Mouse (Mus musculus): Measurements from ENCODE around the gene Ddost. TPM values are rescaled to one million over a fixed set of nuclear protein-coding genes. Genes with fewer than 3 reads are reported as not detected.

The Ddost gene
- 112 and 122 TPM in 2 replicates for polyA plus RNA-seq (2011; ENCODE audit: insufficient read depth, insufficient read length, low read depth, missing spikeins)

DNA sequence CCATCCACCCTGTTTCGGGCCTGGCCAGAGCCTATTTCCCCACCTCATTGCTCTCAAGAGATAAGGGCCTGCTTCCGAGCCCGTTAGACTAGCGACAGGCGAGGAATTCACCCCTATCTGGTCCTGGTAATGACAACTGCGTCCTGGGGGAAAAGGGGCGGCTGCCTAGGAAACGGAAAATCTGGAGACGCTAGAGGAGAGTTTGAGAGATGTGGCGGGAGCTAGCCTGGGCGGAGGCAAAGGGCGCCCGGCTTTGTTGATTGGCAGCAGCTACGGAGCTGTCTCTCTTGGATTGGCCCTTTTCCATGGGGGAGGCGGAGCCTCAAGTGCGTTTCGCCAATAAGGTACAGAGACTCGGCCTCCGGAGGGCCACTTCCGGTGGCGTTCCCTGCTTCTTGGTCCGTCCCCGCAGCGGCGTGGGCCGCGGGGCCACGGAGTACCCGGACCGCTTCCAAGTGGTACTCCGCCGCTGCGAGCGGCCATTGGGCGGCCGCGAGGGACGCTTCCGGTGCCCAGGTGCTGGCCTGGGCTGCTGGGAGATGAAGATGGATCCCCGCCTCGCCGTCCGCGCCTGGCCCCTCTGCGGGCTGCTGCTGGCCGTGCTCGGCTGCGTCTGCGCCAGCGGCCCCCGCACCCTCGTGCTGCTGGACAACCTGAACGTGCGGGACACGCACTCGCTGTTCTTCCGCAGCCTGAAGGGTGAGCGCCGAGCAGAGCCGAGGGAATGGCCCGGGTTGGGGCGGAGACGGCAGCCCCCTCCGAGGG, at the start of gene Ddost:
Gene Ddost (plus strand): TSS at position 391 of the 765 bp plus-strand sequence.
- H3K27ac ChIP-seq (ENCODE audit: insufficient read depth, low read length), result no peak within 1 kb of the TSS
- peak within 1 kb of the TSS; percentile 82 for H3K9ac ChIP-seq (ENCODE audit: low read depth, poor library complexity, severe bottlenecking)
- no peaks in the 10 kb centered on the region for H3K9me3 ChIP-seq (replicated peaks; ENCODE audit: control insufficient read depth, insufficient read depth, low read length, poor library complexity, severe bottlenecking)
- H3K36me3 ChIP-seq (ENCODE audit: control insufficient read depth, insufficient read depth, low read length, poor library complexity, severe bottlenecking), result peaks cover 4% of the 10 kb centered on the region
- TF ChIP-seq CTCF (IDR thresholded peaks at IDR 0.05; ENCODE audit: low read depth, low read length) (no peak), EP300 (IDR thresholded peaks at IDR 0.05; ENCODE audit: insufficient read depth, low read depth, low read length) (0 out of 2 replicates have a peak, but pooled peaks have one; percentile 47), POLR2A (IDR thresholded peaks at IDR 0.05; ENCODE audit: insufficient read depth, low read length) (peak; percentile 29)
- peak within 1 kb of the TSS; percentile 94 for H3K4me3 ChIP-seq (ENCODE audit: low read depth, low read length)
- no peaks in the 10 kb centered on the region for H3K4me1 ChIP-seq (ENCODE audit: control insufficient read depth, insufficient read depth, low read length)
- no peaks in the 10 kb centered on the region for H3K27me3 ChIP-seq (ENCODE audit: control insufficient read depth, insufficient read depth, low read length, poor library complexity, severe bottlenecking)

DNA sequence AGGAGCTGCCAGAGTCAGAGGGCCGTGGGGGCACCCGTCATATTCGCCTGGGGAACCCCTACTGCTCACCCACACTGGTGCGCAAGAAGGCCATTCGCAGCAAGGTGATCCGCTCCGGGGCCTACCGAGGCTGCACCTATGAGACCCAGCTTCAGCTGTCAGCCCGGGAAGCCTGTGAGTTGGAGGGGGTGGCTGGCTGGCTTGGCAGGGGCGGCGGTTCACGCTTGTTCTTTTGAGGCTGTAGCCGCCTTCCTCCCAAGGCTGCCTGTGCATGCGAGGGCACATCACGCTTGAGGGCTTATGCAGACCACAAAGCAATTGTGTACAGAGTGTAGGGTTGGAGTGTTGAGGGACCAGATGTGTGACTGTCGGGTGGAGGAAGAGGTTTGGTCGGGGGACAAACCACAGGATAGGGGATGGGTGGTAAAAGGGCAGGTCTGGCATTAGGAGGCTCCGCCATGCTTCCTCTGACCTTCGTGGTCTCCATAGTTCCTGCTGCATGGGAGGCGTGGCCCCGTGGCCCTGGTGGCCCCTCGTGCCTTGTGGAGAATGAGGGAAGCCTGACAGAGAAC, 47.3 kb upstream of the Ddost start:
- Histone ChIP-seq H3K9me3 (replicated peaks; ENCODE audit: control insufficient read depth, insufficient read depth, low read length, poor library complexity, severe bottlenecking) (no peaks in the 10 kb centered on the region), H3K27me3 (ENCODE audit: control insufficient read depth, insufficient read depth, low read length, poor library complexity, severe bottlenecking) (no peaks in the 10 kb centered on the region; the same call in 1 of the 2 replicates), H3K36me3 (ENCODE audit: control insufficient read depth, insufficient read depth, low read length, poor library complexity, severe bottlenecking) (no peaks in the 10 kb centered on the region), H3K27ac (ENCODE audit: insufficient read depth, low read length) (no peak overlapping the region), H3K4me1 (ENCODE audit: control insufficient read depth, insufficient read depth, low read length) (peaks cover 6% of the 10 kb centered on the region), H3K9ac (ENCODE audit: low read depth, poor library complexity, severe bottlenecking) (no peak overlapping the region), H3K4me3 (ENCODE audit: low read depth, low read length) (no peak overlapping the region)
- TF ChIP-seq EP300 (IDR thresholded peaks at IDR 0.05; ENCODE audit: insufficient read depth, low read depth, low read length) (no peak), CTCF (IDR thresholded peaks at IDR 0.05; ENCODE audit: low read depth, low read length) (no peak), POLR2A (IDR thresholded peaks at IDR 0.05; ENCODE audit: insufficient read depth, low read length) (no peak)

DNA sequence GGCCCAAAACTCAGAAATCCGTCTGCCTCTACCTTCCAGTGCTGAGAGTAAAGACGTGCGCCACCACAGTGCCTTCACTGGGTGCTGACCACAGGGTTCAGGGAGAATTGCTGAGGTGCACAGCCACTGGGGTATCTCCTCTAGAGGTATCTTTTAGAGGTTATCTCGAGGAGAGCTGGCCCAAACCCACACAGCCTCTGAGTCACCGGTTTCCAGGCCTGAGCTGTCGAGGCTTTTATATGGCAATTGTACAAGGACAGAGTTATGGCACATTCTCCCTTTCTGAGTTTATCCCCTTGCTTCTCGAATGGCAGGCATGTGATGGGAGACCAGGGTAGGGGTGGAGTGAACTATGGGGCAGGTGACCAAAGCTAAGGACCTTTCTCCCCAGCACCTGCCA, 45.9 kb upstream of the Ddost start:
- H3K36me3 ChIP-seq (ENCODE audit: control insufficient read depth, insufficient read depth, low read length, poor library complexity, severe bottlenecking), result no peaks in the 10 kb centered on the region
- no peaks in the 10 kb centered on the region; the same call in 1 of the 2 replicates for H3K27me3 ChIP-seq (ENCODE audit: control insufficient read depth, insufficient read depth, low read length, poor library complexity, severe bottlenecking)
- no peak for TF ChIP-seq CTCF (IDR thresholded peaks at IDR 0.05; ENCODE audit: low read depth, low read length)
- TF ChIP-seq POLR2A (IDR thresholded peaks at IDR 0.05; ENCODE audit: insufficient read depth, low read length), result no peak
- no peak for TF ChIP-seq EP300 (IDR thresholded peaks at IDR 0.05; ENCODE audit: insufficient read depth, low read depth, low read length)
- H3K27ac ChIP-seq (ENCODE audit: insufficient read depth, low read length), result no peak overlapping the region
- H3K9ac ChIP-seq (ENCODE audit: low read depth, poor library complexity, severe bottlenecking), result no peak overlapping the region
- no peaks in the 10 kb centered on the region for H3K4me1 ChIP-seq (ENCODE audit: control insufficient read depth, insufficient read depth, low read length)
- no peaks in the 10 kb centered on the region for H3K9me3 ChIP-seq (replicated peaks; ENCODE audit: control insufficient read depth, insufficient read depth, low read length, poor library complexity, severe bottlenecking)
- no peak overlapping the region for H3K4me3 ChIP-seq (ENCODE audit: low read depth, low read length)

DNA sequence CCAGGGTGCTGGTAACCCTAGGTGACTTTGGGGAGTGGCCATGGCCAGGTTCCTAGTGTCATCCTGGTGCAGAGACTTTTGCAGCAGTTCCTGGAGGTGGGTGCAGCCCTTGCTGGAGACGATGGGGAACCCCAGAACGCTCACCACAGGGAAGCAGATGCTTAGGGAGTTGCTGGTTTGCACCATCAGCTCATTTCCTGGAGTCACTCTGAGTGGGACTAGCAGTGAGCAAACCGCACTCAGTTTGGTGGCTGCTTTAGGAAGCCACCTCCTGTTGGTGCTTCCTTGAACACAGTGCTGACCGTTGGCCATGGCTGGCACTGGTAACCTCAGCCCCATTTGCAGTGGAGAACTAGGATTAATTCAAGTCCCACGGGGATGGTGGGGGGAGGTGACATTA, 45.0 kb upstream of the Ddost start:
- Histone ChIP-seq H3K36me3 (ENCODE audit: control insufficient read depth, insufficient read depth, low read length, poor library complexity, severe bottlenecking) (no peaks in the 10 kb centered on the region), H3K9ac (ENCODE audit: low read depth, poor library complexity, severe bottlenecking) (no peak overlapping the region), H3K4me3 (ENCODE audit: low read depth, low read length) (no peak overlapping the region), H3K9me3 (replicated peaks; ENCODE audit: control insufficient read depth, insufficient read depth, low read length, poor library complexity, severe bottlenecking) (no peaks in the 10 kb centered on the region), H3K27me3 (ENCODE audit: control insufficient read depth, insufficient read depth, low read length, poor library complexity, severe bottlenecking) (no peaks in the 10 kb centered on the region; the same call in 1 of the 2 replicates), H3K27ac (ENCODE audit: insufficient read depth, low read length) (no peak overlapping the region), H3K4me1 (ENCODE audit: control insufficient read depth, insufficient read depth, low read length) (no peaks in the 10 kb centered on the region)
- TF ChIP-seq CTCF (IDR thresholded peaks at IDR 0.05; ENCODE audit: low read depth, low read length) (no peak), POLR2A (IDR thresholded peaks at IDR 0.05; ENCODE audit: insufficient read depth, low read length) (no peak), EP300 (IDR thresholded peaks at IDR 0.05; ENCODE audit: insufficient read depth, low read depth, low read length) (no peak)

DNA sequence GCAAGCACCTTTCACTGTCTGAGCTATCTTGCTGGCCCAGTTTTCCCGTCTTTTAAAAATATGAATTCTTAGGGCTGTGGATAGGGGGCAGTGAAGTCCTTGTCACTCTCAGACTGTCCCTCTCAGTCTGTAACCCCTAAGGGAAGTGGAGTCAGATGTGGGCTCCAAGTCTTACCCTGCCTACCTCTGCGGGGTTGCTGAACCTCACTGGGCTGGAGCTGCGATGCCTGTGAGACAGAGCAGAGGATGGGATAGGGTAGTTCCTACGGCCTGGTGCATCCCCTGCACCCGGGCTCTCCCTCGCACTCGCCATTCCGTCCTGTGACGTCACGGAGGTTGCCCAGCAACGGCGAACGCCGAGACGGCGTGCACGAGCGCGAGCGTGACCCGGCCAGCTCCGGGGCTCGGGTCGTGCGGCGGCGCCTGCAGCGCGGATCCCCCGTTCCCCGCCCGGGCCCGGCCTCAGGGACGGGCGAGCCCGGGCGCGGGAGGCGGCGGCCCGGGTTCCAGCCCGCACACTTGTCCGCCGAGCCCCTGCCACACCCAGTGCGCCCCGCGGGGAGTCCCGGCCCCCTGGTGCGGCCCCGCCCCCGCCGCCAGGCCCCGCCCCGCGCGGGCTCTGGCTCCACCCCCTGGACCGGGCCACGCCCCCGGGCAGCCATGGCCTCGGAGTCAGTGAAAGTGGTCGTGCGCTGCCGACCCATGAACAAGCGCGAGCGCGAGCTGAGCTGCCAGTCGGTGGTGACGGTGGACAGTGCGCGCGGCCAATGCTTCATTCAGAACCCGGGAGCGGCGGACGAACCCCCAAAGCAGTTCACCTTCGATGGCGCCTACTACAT, 42.5 kb upstream of the Ddost start:
- peak overlapping the region; percentile 32 for H3K9ac ChIP-seq (ENCODE audit: low read depth, poor library complexity, severe bottlenecking)
- H3K36me3 ChIP-seq (ENCODE audit: control insufficient read depth, insufficient read depth, low read length, poor library complexity, severe bottlenecking), result no peaks in the 10 kb centered on the region
- H3K9me3 ChIP-seq (replicated peaks; ENCODE audit: control insufficient read depth, insufficient read depth, low read length, poor library complexity, severe bottlenecking), result no peaks in the 10 kb centered on the region
- TF ChIP-seq POLR2A (IDR thresholded peaks at IDR 0.05; ENCODE audit: insufficient read depth, low read length) (no peak), CTCF (IDR thresholded peaks at IDR 0.05; ENCODE audit: low read depth, low read length) (no peak), EP300 (IDR thresholded peaks at IDR 0.05; ENCODE audit: insufficient read depth, low read depth, low read length) (no peak)
- peak overlapping the region; percentile 78 for H3K4me3 ChIP-seq (ENCODE audit: low read depth, low read length)
- H3K27ac ChIP-seq (ENCODE audit: insufficient read depth, low read length), result no peak overlapping the region
- no peaks in the 10 kb centered on the region for H3K4me1 ChIP-seq (ENCODE audit: control insufficient read depth, insufficient read depth, low read length)
- no peaks in the 10 kb centered on the region; the same call in 1 of the 2 replicates for H3K27me3 ChIP-seq (ENCODE audit: control insufficient read depth, insufficient read depth, low read length, poor library complexity, severe bottlenecking)
